Mouse (Mus musculus): ENCODE measurements around the gene Dgcr2. TPM values are rescaled to one million over a fixed set of nuclear protein-coding genes. Genes with fewer than 3 reads are reported as not detected.

Gene Dgcr2
- polyA plus RNA-seq, 1 experiment from 2014 or later: 72.9 TPM

DNA sequence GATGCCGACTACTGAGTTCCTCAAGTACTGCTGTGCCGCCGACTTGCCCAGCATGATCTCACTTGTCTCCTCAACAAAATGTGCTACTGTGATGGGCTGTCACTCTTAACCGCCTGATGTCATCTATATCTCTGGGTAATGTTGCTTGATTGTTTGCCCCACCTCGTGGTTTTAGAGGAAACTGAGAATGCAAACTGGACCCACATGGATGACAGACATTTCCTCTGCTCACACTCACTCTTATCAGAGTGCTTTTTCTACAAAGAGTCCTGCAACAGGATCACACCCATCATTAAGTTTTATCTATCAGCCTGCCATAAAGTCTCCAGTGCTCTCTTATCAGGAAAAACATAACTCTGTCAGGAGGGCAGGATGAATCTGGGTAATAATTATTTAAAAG lies 27.1 kb downstream of the Dgcr2 start:
- Histone ChIP-seq H3K4me3 (ENCODE audit: low read depth, low read length) (no peak overlapping the region), H3K27ac (ENCODE audit: low read depth, low read length) (no peak overlapping the region), H3K9me3 (ENCODE audit: control insufficient read depth, low read length) (no peaks in the 10 kb centered on the region), H3K4me2 (replicated peaks; ENCODE audit: low read depth, low read length) (no peak overlapping the region), H3K9ac (ENCODE audit: low read depth, low read length) (no peak overlapping the region), H3K4me1 (replicated peaks; ENCODE audit: control insufficient read depth, insufficient read depth, low read length) (no peaks in the 10 kb centered on the region), H3K27me3 (ENCODE audit: control insufficient read depth, insufficient read depth, low read length) (no peaks in the 10 kb centered on the region), H3K36me3 (ENCODE audit: control insufficient read depth, insufficient read depth, low read length) (peaks cover 2% of the 10 kb centered on the region)
- 93% methylated on average over 5 of the region's 5 CpGs for WGBS
- ATAC-seq (ENCODE audit: low FRiP score) (no peak), DNase-seq (ENCODE audit: low spot score) (no peak)

- no peak overlapping the region for H3K4me3 ChIP-seq (ENCODE audit: low read depth, low read length)
- no peaks in the 10 kb centered on the region for H3K4me1 ChIP-seq (replicated peaks; ENCODE audit: control insufficient read depth, insufficient read depth, low read length)
- no peak overlapping the region for H3K4me2 ChIP-seq (replicated peaks; ENCODE audit: low read depth, low read length)
- H3K27me3 ChIP-seq (ENCODE audit: control insufficient read depth, insufficient read depth, low read length): no peaks in the 10 kb centered on the region
- no peaks in the 10 kb centered on the region for H3K9me3 ChIP-seq (ENCODE audit: control insufficient read depth, low read length)
- DNase-seq (ENCODE audit: low spot score): no peak
- no peaks in the 10 kb centered on the region; the same call in 1 of the 2 replicates for H3K36me3 ChIP-seq (ENCODE audit: control insufficient read depth, insufficient read depth, low read length)
- no peak for ATAC-seq (ENCODE audit: low FRiP score)
- H3K9ac ChIP-seq (ENCODE audit: low read depth, low read length): no peak overlapping the region
- no peak overlapping the region for H3K27ac ChIP-seq (ENCODE audit: low read depth, low read length)
- WGBS: 81% methylated on average over 6 of the region's 6 CpGs
Measured at GRCm38 (mm10) chr16:17865770-17866169, 32.6 kb downstream of the Dgcr2 start.

GRCm38 (mm10) chr16:17865293-17865692 lies 33.1 kb downstream of the Dgcr2 start:
- Histone ChIP-seq H3K27me3 (ENCODE audit: control insufficient read depth, insufficient read depth, low read length) (no peaks in the 10 kb centered on the region), H3K9ac (ENCODE audit: low read depth, low read length) (no peak overlapping the region), H3K4me3 (ENCODE audit: low read depth, low read length) (no peak overlapping the region), H3K9me3 (ENCODE audit: control insufficient read depth, low read length) (no peaks in the 10 kb centered on the region), H3K4me1 (replicated peaks; ENCODE audit: control insufficient read depth, insufficient read depth, low read length) (no peaks in the 10 kb centered on the region), H3K36me3 (ENCODE audit: control insufficient read depth, insufficient read depth, low read length) (no peaks in the 10 kb centered on the region; the same call in 1 of the 2 replicates), H3K4me2 (replicated peaks; ENCODE audit: low read depth, low read length) (no peak overlapping the region), H3K27ac (ENCODE audit: low read depth, low read length) (no peak overlapping the region)
- 93% methylated on average over 2 of the region's 2 CpGs for WGBS
- no peak for ATAC-seq (ENCODE audit: low FRiP score)
- no peak for DNase-seq (ENCODE audit: low spot score)

GRCm38 (mm10) chr16:17858592-17858991 lies 39.8 kb downstream of the Dgcr2 start:
- Histone ChIP-seq H3K27me3 (ENCODE audit: control insufficient read depth, insufficient read depth, low read length) (no peaks in the 10 kb centered on the region), H3K4me1 (replicated peaks; ENCODE audit: control insufficient read depth, insufficient read depth, low read length) (no peaks in the 10 kb centered on the region), H3K4me2 (replicated peaks; ENCODE audit: low read depth, low read length) (no peak overlapping the region), H3K27ac (ENCODE audit: low read depth, low read length) (no peak overlapping the region), H3K9ac (ENCODE audit: low read depth, low read length) (no peak overlapping the region), H3K9me3 (ENCODE audit: control insufficient read depth, low read length) (no peaks in the 10 kb centered on the region), H3K4me3 (ENCODE audit: low read depth, low read length) (no peak overlapping the region), H3K36me3 (ENCODE audit: control insufficient read depth, insufficient read depth, low read length) (0 out of 2 replicates have a peak, but pooled peaks cover 9% of the 10 kb centered on the region)
- DNase-seq (ENCODE audit: low spot score) (peak; percentile 42), ATAC-seq (ENCODE audit: low FRiP score) (no peak)

DNA sequence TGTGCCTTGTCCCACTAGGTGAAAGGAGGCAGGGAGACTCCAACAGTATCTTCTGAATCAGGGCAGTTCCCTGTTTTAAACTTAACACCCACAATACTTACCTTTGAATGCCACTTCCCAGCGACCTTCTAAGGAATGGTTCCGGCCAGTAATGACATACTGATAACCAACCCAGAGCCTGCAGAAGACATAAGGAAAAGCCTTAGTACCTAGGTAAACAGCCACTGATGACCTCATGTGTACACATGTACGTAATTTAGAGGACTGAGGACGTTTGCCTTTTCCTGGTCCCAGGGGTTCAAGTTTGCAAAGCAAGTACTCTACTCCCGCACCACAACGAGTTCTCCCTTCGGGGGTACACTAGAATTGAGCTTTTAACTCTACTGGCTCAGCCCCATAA lies 41.2 kb downstream of the Dgcr2 start:
- ATAC-seq (ENCODE audit: low FRiP score) (no peak), DNase-seq (ENCODE audit: low spot score) (no peak)
- Histone ChIP-seq H3K36me3 (ENCODE audit: control insufficient read depth, insufficient read depth, low read length) (0 out of 2 replicates have a peak, but pooled peaks cover 9% of the 10 kb centered on the region), H3K27me3 (ENCODE audit: control insufficient read depth, insufficient read depth, low read length) (no peaks in the 10 kb centered on the region), H3K4me3 (ENCODE audit: low read depth, low read length) (no peak overlapping the region), H3K27ac (ENCODE audit: low read depth, low read length) (no peak overlapping the region), H3K9ac (ENCODE audit: low read depth, low read length) (no peak overlapping the region), H3K9me3 (ENCODE audit: control insufficient read depth, low read length) (no peaks in the 10 kb centered on the region), H3K4me1 (replicated peaks; ENCODE audit: control insufficient read depth, insufficient read depth, low read length) (no peaks in the 10 kb centered on the region), H3K4me2 (replicated peaks; ENCODE audit: low read depth, low read length) (no peak overlapping the region)
- WGBS: 95% methylated on average over 7 of the region's 7 CpGs

DNA sequence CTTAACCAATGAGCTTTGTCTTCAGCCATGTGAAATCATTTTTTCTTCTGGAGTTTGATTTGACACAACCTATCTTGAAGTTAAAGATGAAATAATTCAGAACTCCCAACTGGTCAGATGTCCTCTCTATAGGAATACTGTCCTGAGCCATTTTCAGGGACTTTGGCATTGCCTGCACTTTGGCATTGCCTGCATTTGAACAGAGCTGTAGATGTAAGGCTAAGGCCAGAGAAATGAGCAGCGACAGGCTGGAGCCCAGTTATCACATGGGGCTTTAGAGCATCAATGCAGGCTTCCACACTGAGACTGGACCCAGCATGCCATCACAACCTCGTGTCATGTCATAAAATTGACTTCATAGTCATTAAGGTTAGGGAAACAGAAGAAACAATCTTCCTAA lies 45.1 kb downstream of the Dgcr2 start:
- Histone ChIP-seq H3K9ac (ENCODE audit: low read depth, low read length) (no peak overlapping the region), H3K27me3 (ENCODE audit: control insufficient read depth, insufficient read depth, low read length) (no peaks in the 10 kb centered on the region), H3K9me3 (ENCODE audit: control insufficient read depth, low read length) (no peaks in the 10 kb centered on the region), H3K27ac (ENCODE audit: low read depth, low read length) (no peak overlapping the region), H3K4me1 (replicated peaks; ENCODE audit: control insufficient read depth, insufficient read depth, low read length) (no peaks in the 10 kb centered on the region), H3K4me2 (replicated peaks; ENCODE audit: low read depth, low read length) (no peak overlapping the region), H3K36me3 (ENCODE audit: control insufficient read depth, insufficient read depth, low read length) (peaks cover 12% of the 10 kb centered on the region; the same call in 1 of the 2 replicates), H3K4me3 (ENCODE audit: low read depth, low read length) (no peak overlapping the region)
- ATAC-seq (ENCODE audit: low FRiP score) (no peak), DNase-seq (ENCODE audit: low spot score) (no peak)
- WGBS: 82% methylated on average over 2 of the region's 2 CpGs

DNA sequence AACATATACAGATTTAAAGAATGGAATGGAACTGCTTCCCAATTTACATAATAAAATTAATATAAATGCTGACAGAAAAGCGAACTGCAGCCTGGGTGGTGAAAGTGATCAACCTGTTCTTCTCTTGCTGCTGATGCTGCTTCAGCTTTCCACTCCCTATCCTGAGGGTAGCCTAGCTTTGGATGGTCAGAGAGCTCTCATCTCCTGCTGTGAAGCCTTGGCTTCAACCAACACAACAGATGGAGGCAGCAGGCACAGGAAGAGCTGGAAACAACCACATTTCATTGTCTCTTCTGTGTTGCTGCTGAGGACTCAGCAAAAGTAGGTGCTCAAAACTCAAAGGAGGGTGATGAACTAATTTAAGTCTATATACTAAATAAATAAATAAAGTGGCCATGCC lies 46.5 kb downstream of the Dgcr2 start:
- no peak overlapping the region for H3K4me3 ChIP-seq (ENCODE audit: low read depth, low read length)
- H3K27ac ChIP-seq (ENCODE audit: low read depth, low read length): no peak overlapping the region
- no peak for DNase-seq (ENCODE audit: low spot score)
- no peaks in the 10 kb centered on the region for H3K9me3 ChIP-seq (ENCODE audit: control insufficient read depth, low read length)
- no peak overlapping the region for H3K9ac ChIP-seq (ENCODE audit: low read depth, low read length)
- no peak for ATAC-seq (ENCODE audit: low FRiP score)
- no peak overlapping the region for H3K4me2 ChIP-seq (replicated peaks; ENCODE audit: low read depth, low read length)
- WGBS: 91% methylated on average over 1 of the region's 1 CpGs
- H3K27me3 ChIP-seq (ENCODE audit: control insufficient read depth, insufficient read depth, low read length): no peaks in the 10 kb centered on the region
- no peaks in the 10 kb centered on the region for H3K4me1 ChIP-seq (replicated peaks; ENCODE audit: control insufficient read depth, insufficient read depth, low read length)
- H3K36me3 ChIP-seq (ENCODE audit: control insufficient read depth, insufficient read depth, low read length): peaks cover 5% of the 10 kb centered on the region; the same call in 1 of the 2 replicates

DNA sequence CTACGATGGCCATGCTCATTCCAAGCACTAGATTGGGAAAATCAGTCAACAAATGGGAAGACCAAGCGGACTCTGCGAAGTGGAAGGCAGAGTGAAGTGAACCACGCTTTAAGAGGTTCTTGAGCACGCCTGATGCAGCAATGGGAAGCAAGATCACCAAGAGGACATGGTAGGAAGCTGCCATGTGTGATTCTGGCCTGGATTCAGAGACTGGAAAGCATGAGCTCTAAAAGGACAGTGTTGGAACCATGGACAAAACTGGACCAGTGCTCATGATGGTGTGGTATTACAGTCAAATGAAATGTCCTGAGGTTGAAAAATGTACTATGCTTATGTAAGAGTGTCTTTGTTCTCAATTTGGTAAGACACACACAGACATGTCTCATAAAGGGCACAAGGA lies 47.0 kb downstream of the Dgcr2 start:
- Histone ChIP-seq H3K36me3 (ENCODE audit: control insufficient read depth, insufficient read depth, low read length) (peaks cover 5% of the 10 kb centered on the region; the same call in 1 of the 2 replicates), H3K27ac (ENCODE audit: low read depth, low read length) (no peak overlapping the region), H3K9me3 (ENCODE audit: control insufficient read depth, low read length) (no peaks in the 10 kb centered on the region), H3K27me3 (ENCODE audit: control insufficient read depth, insufficient read depth, low read length) (no peaks in the 10 kb centered on the region), H3K4me2 (replicated peaks; ENCODE audit: low read depth, low read length) (no peak overlapping the region), H3K9ac (ENCODE audit: low read depth, low read length) (no peak overlapping the region), H3K4me3 (ENCODE audit: low read depth, low read length) (no peak overlapping the region), H3K4me1 (replicated peaks; ENCODE audit: control insufficient read depth, insufficient read depth, low read length) (no peaks in the 10 kb centered on the region)
- DNase-seq (ENCODE audit: low spot score) (no peak), ATAC-seq (ENCODE audit: low FRiP score) (no peak)
- 95% methylated on average over 5 of the region's 5 CpGs for WGBS

DNA sequence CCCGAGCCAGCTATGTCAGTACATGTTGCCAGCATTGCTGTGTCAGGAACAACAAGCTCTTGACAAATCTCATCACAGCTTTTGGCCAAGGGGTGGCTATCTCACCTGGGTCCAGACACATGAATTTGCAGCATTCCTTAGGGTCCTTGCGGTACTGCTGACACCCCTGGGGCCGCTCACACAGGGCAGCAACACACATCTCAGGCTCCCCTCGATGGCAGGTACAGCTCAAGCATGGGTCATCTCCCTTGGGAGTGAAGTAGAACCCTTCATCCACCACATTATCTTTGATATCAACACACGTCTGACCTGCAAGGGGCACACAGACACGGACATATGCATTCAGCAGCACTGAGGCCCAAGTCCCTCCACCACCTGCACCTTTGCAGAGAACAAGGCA lies 48.9 kb downstream of the Dgcr2 start:
- ATAC-seq (ENCODE audit: low FRiP score): no peak

More for the DNA sequence above, 48.9 kb downstream of the Dgcr2 start:
- no peak overlapping the region for H3K4me3 ChIP-seq (ENCODE audit: low read depth, low read length)
- H3K4me1 ChIP-seq (replicated peaks; ENCODE audit: control insufficient read depth, insufficient read depth, low read length): no peaks in the 10 kb centered on the region
- 84% methylated on average over 6 of the region's 6 CpGs for WGBS
- H3K27ac ChIP-seq (ENCODE audit: low read depth, low read length): no peak overlapping the region
- H3K9ac ChIP-seq (ENCODE audit: low read depth, low read length): no peak overlapping the region
- no peaks in the 10 kb centered on the region for H3K27me3 ChIP-seq (ENCODE audit: control insufficient read depth, insufficient read depth, low read length)
- no peaks in the 10 kb centered on the region for H3K9me3 ChIP-seq (ENCODE audit: control insufficient read depth, low read length)
- H3K4me2 ChIP-seq (replicated peaks; ENCODE audit: low read depth, low read length): no peak overlapping the region
- H3K36me3 ChIP-seq (ENCODE audit: control insufficient read depth, insufficient read depth, low read length): peaks cover 5% of the 10 kb centered on the region
- DNase-seq (ENCODE audit: low spot score): no peak

Measured in hindbrain, embryonic 11.5 days (tissue).